Mouse (Mus musculus): ENCODE results near the gene Ptgdr. TPM values are rescaled to one million over a fixed set of nuclear protein-coding genes. Genes with fewer than 3 reads are reported as not detected.
"Not testable (repeated sequence)": the region's sequence is repeated elsewhere in the genome, so short reads cannot be mapped to it uniquely, and the experiment has no call there.

Gene Ptgdr
- polyA plus RNA-seq, 1 experiment from 2014 or later = not detected

DNA sequence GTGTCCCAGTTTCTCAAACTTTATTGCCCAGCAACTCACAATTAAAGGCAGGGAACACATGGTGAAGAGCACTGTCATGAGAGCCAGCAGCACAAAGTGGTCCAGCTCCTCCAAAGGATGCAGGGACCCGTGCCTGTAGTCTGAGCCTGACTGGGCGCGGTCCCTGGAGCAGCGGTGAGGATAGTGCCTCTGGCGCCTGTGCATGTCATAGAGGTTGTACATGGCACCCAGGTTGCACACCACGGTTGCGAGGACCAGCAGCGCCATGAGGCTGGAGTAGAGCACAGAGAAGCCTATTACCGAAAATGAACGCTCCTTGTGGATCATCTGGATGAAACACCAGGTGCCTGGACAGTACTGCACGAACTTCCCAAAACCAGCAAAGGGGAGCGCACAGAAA is 803 bp downstream of the Ptgdr start:
- peak; percentile 22; the same call in 1 of the 2 replicates for ATAC-seq (ENCODE audit: low FRiP score)

GRCm38 (mm10) chr14:44850637-44851036 is 8.5 kb downstream of the Ptgdr start:
- not testable (repeated sequence) for H3K27me3 ChIP-seq (ENCODE audit: control insufficient read depth, insufficient read depth, low read length); H3K4me1 ChIP-seq (ENCODE audit: control insufficient read depth, insufficient read depth, low read length); H3K27ac ChIP-seq (ENCODE audit: low read depth, low read length); H3K4me3 ChIP-seq (ENCODE audit: low read depth, low read length); H3K36me3 ChIP-seq (ENCODE audit: control insufficient read depth, insufficient read depth, low read length); H3K4me2 ChIP-seq; H3K9ac ChIP-seq (ENCODE audit: low read length); H3K9me3 ChIP-seq (ENCODE audit: control insufficient read depth, low read length)
- ATAC-seq (ENCODE audit: low FRiP score) (peak; percentile 82), DNase-seq (ENCODE audit: low spot score, missing footprints) (peak; percentile 87)
- WGBS = 5% methylated on average over 3 of the region's 3 CpGs

More for the DNA sequence above, 803 bp downstream of the Ptgdr start:
- peak overlapping the region; percentile 24; the same call in 1 of the 2 replicates for H3K4me3 ChIP-seq (ENCODE audit: low read depth, low read length)
- no peak overlapping the region for H3K27ac ChIP-seq (ENCODE audit: low read depth, low read length)
- no peaks in the 10 kb centered on the region for H3K9me3 ChIP-seq (ENCODE audit: control insufficient read depth, low read length)
- peak overlapping the region; percentile 51; the same call in 1 of the 2 replicates for H3K4me2 ChIP-seq
- peaks cover 16% of the 10 kb centered on the region for H3K27me3 ChIP-seq (ENCODE audit: control insufficient read depth, insufficient read depth, low read length)
- H3K9ac ChIP-seq (ENCODE audit: low read length) = no peak overlapping the region
- H3K4me1 ChIP-seq (ENCODE audit: control insufficient read depth, insufficient read depth, low read length) = peaks cover 2% of the 10 kb centered on the region; the same call in 1 of the 2 replicates
- DNase-seq (ENCODE audit: low spot score, missing footprints) = peak; percentile 86
- 9% methylated on average over 12 of the region's 12 CpGs for WGBS
- no peaks in the 10 kb centered on the region for H3K36me3 ChIP-seq (ENCODE audit: control insufficient read depth, insufficient read depth, low read length)

DNA sequence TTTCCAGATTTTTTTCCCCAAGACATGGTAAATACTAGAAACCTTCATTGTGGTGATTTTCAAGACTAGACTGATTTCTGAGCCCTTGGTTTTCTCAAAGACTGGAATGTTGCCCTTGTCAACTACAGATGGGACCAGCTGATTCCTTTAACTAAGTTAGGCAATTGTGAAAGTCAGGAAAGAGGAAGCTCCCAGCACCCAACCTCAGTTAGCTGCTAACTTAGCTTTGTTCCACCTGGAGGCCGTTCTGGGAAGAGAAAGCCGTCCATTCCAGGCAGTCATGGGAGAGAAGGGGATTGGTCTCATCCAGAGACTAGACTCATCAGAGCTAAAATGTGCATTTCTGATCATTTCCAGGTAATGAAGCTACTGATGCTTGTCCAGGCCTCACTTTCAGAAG is 11.4 kb downstream of the Ptgdr start:
- 79% methylated on average over 2 of the region's 2 CpGs for WGBS
- Histone ChIP-seq H3K9me3 (ENCODE audit: control insufficient read depth, low read length) (no peaks in the 10 kb centered on the region), H3K9ac (ENCODE audit: low read length) (no peak overlapping the region)

GRCm38 (mm10) chr14:44846558-44847263 is 12.5 kb downstream of the Ptgdr start:
- Histone ChIP-seq H3K9me3 (ENCODE audit: control insufficient read depth, low read length) (no peaks in the 10 kb centered on the region), H3K36me3 (ENCODE audit: control insufficient read depth, insufficient read depth, low read length) (no peaks in the 10 kb centered on the region), H3K27me3 (ENCODE audit: control insufficient read depth, insufficient read depth, low read length) (no peaks in the 10 kb centered on the region), H3K9ac (ENCODE audit: low read length) (no peak overlapping the region), H3K4me2 (no peak overlapping the region), H3K4me3 (ENCODE audit: low read depth, low read length) (no peak overlapping the region), H3K4me1 (ENCODE audit: control insufficient read depth, insufficient read depth, low read length) (no peaks in the 10 kb centered on the region), H3K27ac (ENCODE audit: low read depth, low read length) (no peak overlapping the region)
- ATAC-seq (ENCODE audit: low FRiP score) = no peak
- no peak for DNase-seq (ENCODE audit: low spot score, missing footprints)
- 73% methylated on average over 6 of the region's 6 CpGs for WGBS

More for the DNA sequence above, 11.4 kb downstream of the Ptgdr start:
- ATAC-seq (ENCODE audit: low FRiP score) (no peak), DNase-seq (ENCODE audit: low spot score, missing footprints) (no peak)
- H3K4me1 ChIP-seq (ENCODE audit: control insufficient read depth, insufficient read depth, low read length) = no peaks in the 10 kb centered on the region
- H3K36me3 ChIP-seq (ENCODE audit: control insufficient read depth, insufficient read depth, low read length) = no peaks in the 10 kb centered on the region
- no peaks in the 10 kb centered on the region for H3K27me3 ChIP-seq (ENCODE audit: control insufficient read depth, insufficient read depth, low read length)
- no peak overlapping the region for H3K27ac ChIP-seq (ENCODE audit: low read depth, low read length)
- no peak overlapping the region for H3K4me2 ChIP-seq
- H3K4me3 ChIP-seq (ENCODE audit: low read depth, low read length) = no peak overlapping the region

DNA sequence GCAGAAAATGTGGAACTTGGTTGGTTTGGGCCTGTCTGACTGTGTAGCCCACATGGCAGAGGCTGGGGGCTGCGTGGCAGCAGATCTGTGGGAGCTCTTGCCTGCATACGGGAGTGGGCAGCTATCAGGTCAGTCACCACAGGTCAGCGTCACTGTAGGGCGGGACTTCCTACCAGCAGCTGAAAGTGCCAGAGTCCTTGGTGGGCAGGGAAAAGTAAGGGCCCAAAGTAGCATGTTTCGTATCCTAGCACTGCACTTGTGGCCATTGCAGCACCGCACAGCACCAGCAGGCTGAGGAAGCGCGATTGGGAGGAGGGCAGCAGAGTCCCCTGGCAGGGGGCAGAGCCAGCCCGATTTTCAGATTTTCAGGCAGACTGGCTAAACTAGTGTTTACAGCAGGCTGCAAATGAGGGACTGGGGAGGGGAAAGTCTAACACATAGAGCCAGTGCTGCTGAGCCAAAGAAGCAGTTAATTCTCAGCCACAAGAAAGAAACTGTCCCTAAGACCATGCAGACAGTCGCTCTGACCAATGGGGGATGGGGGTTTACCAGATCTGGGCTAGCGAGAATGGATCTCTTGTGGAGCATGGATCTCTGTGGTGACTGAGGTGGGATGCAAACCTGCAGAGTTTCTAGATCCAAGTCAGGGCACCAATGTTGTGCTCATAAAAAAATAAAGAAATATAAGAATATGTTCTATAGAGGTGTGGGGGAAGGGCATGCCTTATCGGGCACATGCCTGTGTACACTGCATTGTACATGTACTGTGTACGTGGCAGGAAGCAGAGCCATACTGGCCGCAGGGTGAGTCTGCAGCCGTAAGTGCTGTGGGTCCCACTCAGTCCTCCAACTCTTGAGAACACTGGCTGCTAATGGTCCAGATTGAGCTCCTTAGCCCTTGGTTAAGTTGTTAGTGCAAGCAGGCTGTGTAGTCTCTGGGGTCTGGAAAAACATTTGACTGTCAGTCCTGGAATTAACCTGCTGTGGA is 15.1 kb downstream of the Ptgdr start:
- Histone ChIP-seq H3K36me3 (ENCODE audit: control insufficient read depth, insufficient read depth, low read length) (no peaks in the 10 kb centered on the region), H3K27ac (ENCODE audit: low read depth, low read length) (no peak overlapping the region), H3K27me3 (ENCODE audit: control insufficient read depth, insufficient read depth, low read length) (no peaks in the 10 kb centered on the region), H3K9ac (ENCODE audit: low read length) (no peak overlapping the region), H3K4me3 (ENCODE audit: low read depth, low read length) (no peak overlapping the region), H3K4me1 (ENCODE audit: control insufficient read depth, insufficient read depth, low read length) (no peaks in the 10 kb centered on the region), H3K4me2 (peak overlapping the region; percentile 26), H3K9me3 (ENCODE audit: control insufficient read depth, low read length) (no peaks in the 10 kb centered on the region)
- peak; percentile 89 for DNase-seq (ENCODE audit: low spot score, missing footprints)
- WGBS = 44% methylated on average over 15 of the region's 15 CpGs
- peak; percentile 62 for ATAC-seq (ENCODE audit: low FRiP score)

DNA sequence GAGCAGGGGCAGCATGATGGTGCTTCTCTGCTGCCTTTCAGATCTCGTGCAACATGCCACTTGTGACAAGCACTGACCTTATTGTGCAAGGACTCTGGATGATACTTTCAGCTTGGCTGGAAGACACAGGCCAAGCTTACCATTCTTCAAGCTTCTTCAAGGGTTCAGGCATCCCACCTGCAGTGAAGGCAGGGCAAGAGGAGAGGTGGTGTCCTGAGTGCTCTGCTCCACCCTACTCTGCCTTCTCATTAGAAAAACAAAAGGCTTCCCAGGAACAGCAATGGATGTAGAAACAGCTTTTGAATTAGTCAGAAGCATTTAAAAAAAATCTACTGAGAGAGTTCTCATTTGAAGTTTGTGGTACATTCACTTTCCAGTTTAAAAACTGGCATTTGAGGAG is 20.5 kb downstream of the Ptgdr start:
- Histone ChIP-seq H3K36me3 (ENCODE audit: control insufficient read depth, insufficient read depth, low read length) (no peaks in the 10 kb centered on the region), H3K4me3 (ENCODE audit: low read depth, low read length) (no peak overlapping the region), H3K9me3 (ENCODE audit: control insufficient read depth, low read length) (no peaks in the 10 kb centered on the region), H3K27me3 (ENCODE audit: control insufficient read depth, insufficient read depth, low read length) (no peaks in the 10 kb centered on the region), H3K4me2 (no peak overlapping the region), H3K27ac (ENCODE audit: low read depth, low read length) (no peak overlapping the region), H3K4me1 (ENCODE audit: control insufficient read depth, insufficient read depth, low read length) (no peaks in the 10 kb centered on the region), H3K9ac (ENCODE audit: low read length) (no peak overlapping the region)
- 68% methylated on average over 1 of the region's 1 CpGs for WGBS
- no peak for DNase-seq (ENCODE audit: low spot score, missing footprints)
- ATAC-seq (ENCODE audit: low FRiP score) = no peak

- 81% methylated on average over 2 of the region's 2 CpGs for WGBS
- no peaks in the 10 kb centered on the region for H3K36me3 ChIP-seq (ENCODE audit: control insufficient read depth, insufficient read depth, low read length)
- no peak for ATAC-seq (ENCODE audit: low FRiP score)
- H3K4me1 ChIP-seq (ENCODE audit: control insufficient read depth, insufficient read depth, low read length) = no peaks in the 10 kb centered on the region
- no peaks in the 10 kb centered on the region for H3K27me3 ChIP-seq (ENCODE audit: control insufficient read depth, insufficient read depth, low read length)
- no peak overlapping the region for H3K9ac ChIP-seq (ENCODE audit: low read length)
- H3K9me3 ChIP-seq (ENCODE audit: control insufficient read depth, low read length) = no peaks in the 10 kb centered on the region
- H3K4me2 ChIP-seq = no peak overlapping the region
- no peak overlapping the region for H3K4me3 ChIP-seq (ENCODE audit: low read depth, low read length)
- no peak overlapping the region for H3K27ac ChIP-seq (ENCODE audit: low read depth, low read length)
- no peak for DNase-seq (ENCODE audit: low spot score, missing footprints)
These were observed 24.0 kb downstream of the Ptgdr start for GRCm38 (mm10) chr14:44835132-44835531.

- ATAC-seq (ENCODE audit: low FRiP score); H3K4me1 ChIP-seq (ENCODE audit: control insufficient read depth, insufficient read depth, low read length); H3K9me3 ChIP-seq (ENCODE audit: control insufficient read depth, low read length); H3K4me3 ChIP-seq (ENCODE audit: low read depth, low read length); H3K4me2 ChIP-seq; H3K9ac ChIP-seq (ENCODE audit: low read length); DNase-seq (ENCODE audit: low spot score, missing footprints); H3K27me3 ChIP-seq (ENCODE audit: control insufficient read depth, insufficient read depth, low read length); H3K36me3 ChIP-seq (ENCODE audit: control insufficient read depth, insufficient read depth, low read length); H3K27ac ChIP-seq (ENCODE audit: low read depth, low read length): not testable (repeated sequence)
- 28% methylated on average over 3 of the region's 3 CpGs for WGBS
These were observed 25.0 kb downstream of the Ptgdr start for GRCm38 (mm10) chr14:44834134-44834533.

DNA sequence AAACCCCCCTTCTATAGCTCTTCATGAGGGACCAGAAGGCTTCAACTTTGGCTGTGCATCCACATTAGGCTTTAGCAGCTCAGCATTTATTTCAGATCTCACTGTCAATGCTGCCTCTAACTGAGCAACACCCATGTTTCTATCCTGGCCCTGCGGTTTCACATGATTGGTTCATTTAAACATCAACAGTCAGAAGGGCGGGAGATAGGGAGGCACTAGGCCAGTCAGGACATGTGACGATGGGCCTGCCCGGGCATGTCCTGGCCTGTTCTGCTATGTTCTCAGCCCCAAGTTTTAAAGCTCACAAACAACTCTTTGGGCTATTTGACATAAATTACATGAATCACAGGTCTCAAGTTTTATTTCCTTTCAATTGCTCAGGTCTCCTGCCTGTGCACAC is 26.1 kb downstream of the Ptgdr start:
- H3K9me3 ChIP-seq (ENCODE audit: control insufficient read depth, low read length); H3K4me1 ChIP-seq (ENCODE audit: control insufficient read depth, insufficient read depth, low read length); H3K4me3 ChIP-seq (ENCODE audit: low read depth, low read length); H3K9ac ChIP-seq (ENCODE audit: low read length); ATAC-seq (ENCODE audit: low FRiP score); H3K36me3 ChIP-seq (ENCODE audit: control insufficient read depth, insufficient read depth, low read length); H3K27ac ChIP-seq (ENCODE audit: low read depth, low read length); H3K27me3 ChIP-seq (ENCODE audit: control insufficient read depth, insufficient read depth, low read length); H3K4me2 ChIP-seq; DNase-seq (ENCODE audit: low spot score, missing footprints): not testable (repeated sequence)
- whole genome bisulfite sequencing = 98% methylated on average over 4 of the region's 4 CpGs

Data from midbrain, embryonic 11.5 days (tissue).